Mouse (Mus musculus) retina, adult 2 months (tissue): ENCODE results near the gene Irf2bpl.

Source experiments
- DNase-seq: peaks from one replicate; pipeline ENCODE4 v3.0.0-alpha.2; 2012; ENCODE audit warnings: low read depth, low spot score

Gene Irf2bpl

GRCm38 (mm10) chr12:86859924-86860790 is 24.4 kb downstream of the Irf2bpl start:
- no peak for DNase-seq

- no peak for DNase-seq
Measured at GRCm38 (mm10) chr12:86858983-86859872, 25.4 kb downstream of the Irf2bpl start.

- no peak for DNase-seq
Measured at GRCm38 (mm10) chr12:86858498-86858897, 26.1 kb downstream of the Irf2bpl start.

GRCm38 (mm10) chr12:86857290-86857689 is 27.3 kb downstream of the Irf2bpl start:
- no peak for DNase-seq

GRCm38 (mm10) chr12:86855670-86856069 is 28.9 kb downstream of the Irf2bpl start:
- no peak for DNase-seq

- no peak for DNase-seq
Measured at GRCm38 (mm10) chr12:86853516-86853915, 31.1 kb downstream of the Irf2bpl start.

GRCm38 (mm10) chr12:86851313-86851712 is 33.3 kb downstream of the Irf2bpl start:
- DNase-seq = no peak

GRCm38 (mm10) chr12:86850746-86851145 is 33.9 kb downstream of the Irf2bpl start:
- DNase-seq = no peak

- DNase-seq = no peak
Measured at GRCm38 (mm10) chr12:86849945-86850626, 34.5 kb downstream of the Irf2bpl start.

GRCm38 (mm10) chr12:86842866-86843459 is 41.6 kb downstream of the Irf2bpl start:
- no peak for DNase-seq

- no peak for DNase-seq
Measured at GRCm38 (mm10) chr12:86840526-86840925, 44.1 kb downstream of the Irf2bpl start.

GRCm38 (mm10) chr12:86838181-86838580 is 46.4 kb downstream of the Irf2bpl start:
- no peak for DNase-seq

- DNase-seq = no peak
Measured at GRCm38 (mm10) chr12:86836431-86837047, 48.1 kb downstream of the Irf2bpl start.

- DNase-seq = no peak
Measured at GRCm38 (mm10) chr12:86835899-86836298, 48.7 kb downstream of the Irf2bpl start.

GRCm38 (mm10) chr12:86834416-86834772 is 50.2 kb downstream of the Irf2bpl start:
- DNase-seq = no peak

- DNase-seq = no peak
Measured at GRCm38 (mm10) chr12:86833711-86834415, 50.7 kb downstream of the Irf2bpl start.

GRCm38 (mm10) chr12:86832551-86833182 is 51.9 kb downstream of the Irf2bpl start:
- DNase-seq = no peak

- DNase-seq = no peak
Measured at GRCm38 (mm10) chr12:86831591-86832550, 52.7 kb downstream of the Irf2bpl start.
